Mouse (Mus musculus) ES-Bruce4 (cell line): ENCODE results near the gene Aloxe3.

Experiments used
- CTCF ChIP-seq: IDR thresholded peaks from one replicate; pipeline ENCODE4 v1.8.1; 2011; ENCODE audit warnings: low read depth, low read length
- EP300 ChIP-seq: IDR thresholded peaks from 2 replicates; pipeline ENCODE4 v1.6.1; 2011; ENCODE audit warnings: low read depth, low read length; ENCODE audit not compliant: insufficient read depth

DNA sequence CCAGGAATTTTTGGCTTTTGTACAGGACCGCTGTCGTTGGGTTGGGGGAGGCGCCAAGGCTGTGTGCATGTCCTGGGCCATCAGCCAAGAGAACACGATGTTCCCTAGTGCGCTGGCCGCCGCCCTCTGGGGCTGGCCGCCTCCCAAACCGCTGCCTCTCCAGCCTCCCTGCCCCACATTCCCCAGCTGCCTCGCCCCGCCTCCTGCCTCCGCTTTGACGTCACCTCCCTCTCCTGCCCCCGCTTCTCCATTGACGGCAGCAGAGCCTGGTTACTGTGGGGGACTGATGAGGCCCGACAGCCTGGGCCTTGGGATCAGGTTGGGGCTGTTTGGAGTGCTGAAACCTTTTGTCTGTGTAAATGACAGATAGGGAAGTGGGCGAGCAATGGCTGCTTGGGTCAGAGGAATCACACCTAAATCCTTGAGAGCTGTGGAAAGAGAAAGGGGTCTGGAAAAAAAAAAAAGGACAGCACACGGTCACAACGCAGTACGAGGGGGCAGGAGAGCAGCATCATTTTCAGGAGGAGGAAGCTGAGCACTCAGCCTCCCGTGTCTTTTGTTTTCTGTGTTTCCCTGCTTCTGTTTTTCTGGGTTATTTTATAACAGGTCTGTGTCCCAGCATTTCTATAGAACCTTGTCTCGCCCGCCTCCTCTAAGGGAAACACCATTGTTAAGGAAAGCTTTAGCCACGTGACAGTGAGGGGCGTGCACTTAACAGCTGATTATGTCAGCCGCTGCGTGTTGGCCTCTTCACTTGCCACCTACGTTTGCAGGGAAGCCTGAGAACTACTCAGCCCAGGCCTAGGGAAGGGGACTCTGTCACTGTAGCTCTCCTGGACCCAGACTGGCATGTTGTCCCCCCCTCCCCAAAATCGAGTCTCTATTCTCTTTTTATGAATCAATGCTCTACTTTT is 28.5 kb upstream of the Aloxe3 start:
- 0 out of 2 replicates have a peak, but pooled peaks have one; percentile 16 for TF ChIP-seq EP300
- no peak for TF ChIP-seq CTCF
